Mouse (Mus musculus) erythroblast, embryonic 14.5 days (primary cell): ENCODE results near the gene Ciz1. TPM values are rescaled to one million over a fixed set of nuclear protein-coding genes. Genes with fewer than 3 reads are reported as not detected.

Experiments used
- H3K27me3 ChIP-seq: 2 replicates; pipeline ENCODE4 v1.6.1; 2012; ENCODE audit warnings: inconsistent platforms; ENCODE audit not compliant: control insufficient read depth
- H3K36me3 ChIP-seq: 2 replicates; pipeline ENCODE4 v1.6.1; 2012; ENCODE audit warnings: mild to moderate bottlenecking, inconsistent platforms; ENCODE audit not compliant: control insufficient read depth
- H3K4me1 ChIP-seq: 2 replicates; pipeline ENCODE4 v1.6.1; 2012; ENCODE audit warnings: inconsistent platforms; ENCODE audit not compliant: control insufficient read depth
- H3K4me3 ChIP-seq: replicated peaks from 2 replicates; pipeline ENCODE3; 2012; ENCODE audit warnings: moderate library complexity, mild to moderate bottlenecking, inconsistent platforms
- H3K9me3 ChIP-seq: 2 replicates; pipeline ENCODE4 v1.6.1; 2012; ENCODE audit warnings: low read length, inconsistent platforms, mixed read lengths; ENCODE audit not compliant: control insufficient read depth
- GATA1 ChIP-seq: IDR thresholded peaks from 2 replicates; pipeline ENCODE4 v1.6.1; 2012; ENCODE audit warnings: low read length, inconsistent platforms, mixed read lengths
- TAL1 ChIP-seq: IDR thresholded peaks from 3 replicates; pipeline ENCODE4 v1.6.1; 2012; ENCODE audit warnings: low read length, inconsistent platforms, mixed read lengths
- polyA plus RNA-seq: library from polyadenylated mRNA; stranded (reverse); fragments of >175 nt; gene quantifications from 2 replicates; pipeline ENCODE4 v1.2.3, GENCODE M21; 2012

Ciz1 gene
- polyA plus RNA-seq, 1 experiment = 20.0 TPM

- H3K27me3 ChIP-seq = peaks cover 27% of the 10 kb centered on the region
- TF ChIP-seq TAL1 = no peak
- no peak for TF ChIP-seq GATA1
- peaks cover 29% of the 10 kb centered on the region for H3K36me3 ChIP-seq
- peaks cover 42% of the 10 kb centered on the region for H3K4me1 ChIP-seq
- no peaks in the 10 kb centered on the region for H3K9me3 ChIP-seq
- no peak overlapping the region for H3K4me3 ChIP-seq
Measured at GRCm38 (mm10) chr2:32382689-32383088, 30.6 kb downstream of the Ciz1 start.

GRCm38 (mm10) chr2:32387706-32388490 lies 35.8 kb downstream of the Ciz1 start, which contains the start of gene Lcn2:
Lcn2 (minus strand) TSS chr2:32388252.
- TF ChIP-seq TAL1 (no peak), GATA1 (no peak)
- Histone ChIP-seq H3K36me3 (no peaks in the 10 kb centered on the region), H3K27me3 (peaks cover 16% of the 10 kb centered on the region), H3K4me1 (peaks cover 6% of the 10 kb centered on the region), H3K9me3 (no peaks in the 10 kb centered on the region), H3K4me3 (no peak within 1 kb of the TSS)

- H3K4me3 ChIP-seq = no peak overlapping the region
- no peak for TF ChIP-seq GATA1
- TF ChIP-seq TAL1 = no peak
- no peaks in the 10 kb centered on the region for H3K36me3 ChIP-seq
- peaks cover under 1% of the 10 kb centered on the region for H3K4me1 ChIP-seq
- peaks cover 9% of the 10 kb centered on the region for H3K27me3 ChIP-seq
- no peaks in the 10 kb centered on the region; the same call in 1 of the 2 replicates for H3K9me3 ChIP-seq
Measured at GRCm38 (mm10) chr2:32389157-32389556, 37.0 kb downstream of the Ciz1 start.

- no peak overlapping the region for H3K4me3 ChIP-seq
- no peak for TF ChIP-seq TAL1
- TF ChIP-seq GATA1 = no peak
- H3K36me3 ChIP-seq = no peaks in the 10 kb centered on the region
- peaks cover under 1% of the 10 kb centered on the region; the same call in 1 of the 2 replicates for H3K27me3 ChIP-seq
- peaks cover 16% of the 10 kb centered on the region for H3K4me1 ChIP-seq
- H3K9me3 ChIP-seq = no peaks in the 10 kb centered on the region; the same call in 1 of the 2 replicates
Measured at GRCm38 (mm10) chr2:32390871-32391270, 38.7 kb downstream of the Ciz1 start.

- Histone ChIP-seq H3K4me3 (no peak overlapping the region), H3K36me3 (no peaks in the 10 kb centered on the region)
- no peak for TF ChIP-seq TAL1
- TF ChIP-seq GATA1 = no peak
Measured at GRCm38 (mm10) chr2:32392063-32392462, 39.9 kb downstream of the Ciz1 start.

GRCm38 (mm10) chr2:32394973-32395372 lies 42.8 kb downstream of the Ciz1 start:
- peaks cover 10% of the 10 kb centered on the region for H3K36me3 ChIP-seq
- H3K9me3 ChIP-seq = no peaks in the 10 kb centered on the region; the same call in 1 of the 2 replicates
- peak overlapping the region; percentile 87 for H3K4me3 ChIP-seq
- H3K27me3 ChIP-seq = no peaks in the 10 kb centered on the region
- TF ChIP-seq TAL1 = no peak
- no peak for TF ChIP-seq GATA1
- peaks cover 42% of the 10 kb centered on the region for H3K4me1 ChIP-seq

More at GRCm38 (mm10) chr2:32392063-32392462, 39.9 kb downstream of the Ciz1 start:
- Histone ChIP-seq H3K27me3 (no peaks in the 10 kb centered on the region; the same call in 1 of the 2 replicates), H3K9me3 (no peaks in the 10 kb centered on the region; the same call in 1 of the 2 replicates), H3K4me1 (peaks cover 28% of the 10 kb centered on the region)

- Histone ChIP-seq H3K4me1 (peaks cover 47% of the 10 kb centered on the region), H3K27me3 (no peaks in the 10 kb centered on the region), H3K36me3 (peaks cover 14% of the 10 kb centered on the region), H3K4me3 (peak within 1 kb of the TSS; percentile 87), H3K9me3 (no peaks in the 10 kb centered on the region; the same call in 1 of the 2 replicates)
- no peak for TF ChIP-seq GATA1
- no peak for TF ChIP-seq TAL1
Measured at GRCm38 (mm10) chr2:32395484-32395945, 43.4 kb downstream of the Ciz1 start, which contains the start of gene Ptges2. Ptges2 (plus strand) TSS chr2:32395896.

GRCm38 (mm10) chr2:32395946-32396621 lies 44.0 kb downstream of the Ciz1 start:
- peaks cover 51% of the 10 kb centered on the region for H3K4me1 ChIP-seq
- TF ChIP-seq GATA1 (no peak), TAL1 (no peak)
- H3K27me3 ChIP-seq = no peaks in the 10 kb centered on the region
- peak overlapping the region; percentile 87 for H3K4me3 ChIP-seq
- no peaks in the 10 kb centered on the region; the same call in 1 of the 2 replicates for H3K9me3 ChIP-seq
- peaks cover 19% of the 10 kb centered on the region for H3K36me3 ChIP-seq

- Histone ChIP-seq H3K27me3 (no peaks in the 10 kb centered on the region), H3K4me1 (peaks cover 51% of the 10 kb centered on the region), H3K9me3 (no peaks in the 10 kb centered on the region; the same call in 1 of the 2 replicates), H3K36me3 (peaks cover 24% of the 10 kb centered on the region), H3K4me3 (peak overlapping the region; percentile 87)
- TF ChIP-seq GATA1 (no peak), TAL1 (no peak)
Measured at GRCm38 (mm10) chr2:32396695-32397094, 44.6 kb downstream of the Ciz1 start.
